Mouse (Mus musculus) thymus, postnatal 10 days (tissue): Measurements from ENCODE around the gene Notch2.

Experiments used
- DNase-seq, 2 experiments: peaks; one replicate each; pipeline ENCODE4 v3.0.0; 2021; ENCODE audit warnings: low spot score in 2 of 2

Notch2 gene

DNA sequence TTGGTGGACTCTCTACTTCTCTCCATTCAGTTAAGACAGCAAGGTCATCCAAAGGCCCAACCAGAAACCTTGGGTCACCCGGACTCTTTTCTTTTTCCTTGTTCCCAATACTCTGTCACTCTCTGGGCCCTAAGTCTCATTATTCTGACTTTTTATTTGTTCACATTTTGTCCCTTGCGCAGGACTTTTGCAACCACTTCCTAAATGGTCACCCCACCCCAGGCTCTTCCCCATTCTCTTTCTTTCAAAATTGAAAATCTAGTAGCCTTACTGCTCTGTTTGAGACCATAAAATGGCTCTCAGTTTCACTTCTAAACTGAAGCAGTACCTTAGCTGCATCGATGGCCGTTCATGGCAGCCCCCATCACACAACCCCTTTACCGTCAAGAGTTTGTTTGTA, 18.5 kb upstream of the Notch2 start:
- DNase-seq: no peak

GRCm38 (mm10) chr3:97998349-97998748, 15.0 kb upstream of the Notch2 start:
- DNase-seq: no peak

DNA sequence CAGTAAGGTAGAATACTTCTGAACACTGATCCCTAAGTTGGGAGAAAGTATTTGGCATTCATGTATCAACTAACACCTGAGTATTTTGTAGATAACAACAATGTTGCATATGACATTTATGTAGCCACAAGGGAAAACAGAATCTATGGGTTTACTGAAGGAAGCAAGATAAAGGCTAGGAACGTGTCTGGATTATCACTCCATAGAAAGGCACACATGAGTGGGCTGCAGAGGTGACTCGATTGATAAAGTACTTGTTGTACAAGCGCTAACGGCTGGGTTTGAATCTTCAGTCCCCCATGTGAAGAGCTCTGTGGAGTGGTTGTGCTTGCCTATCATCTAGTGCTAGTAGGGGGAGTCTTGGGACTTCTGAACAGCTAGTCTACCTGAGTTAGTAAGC, 9.8 kb upstream of the Notch2 start:
- DNase-seq: no peak

- DNase-seq: no peak
Measured at GRCm38 (mm10) chr3:98004231-98004630, 9.1 kb upstream of the Notch2 start.

DNA sequence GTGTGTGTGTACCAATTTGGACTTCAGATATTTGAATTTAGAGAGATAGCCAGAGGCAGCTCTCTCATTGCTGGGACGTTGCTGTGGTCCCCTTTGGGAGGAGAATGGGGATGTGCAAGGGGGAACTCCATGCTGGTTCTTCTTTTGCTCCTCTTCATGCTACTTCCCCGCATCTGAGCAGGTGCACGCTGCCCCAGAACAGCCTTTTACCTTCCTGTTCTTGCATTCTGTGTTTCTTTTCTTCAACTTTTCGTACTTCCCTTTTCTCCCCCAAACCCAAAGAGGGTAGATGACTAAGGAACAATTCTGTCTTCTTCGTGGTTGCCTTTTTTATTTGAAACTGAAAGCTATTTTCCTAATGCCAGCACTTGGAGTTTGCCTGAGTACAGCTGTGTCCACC, 8.0 kb upstream of the Notch2 start:
- no peak for DNase-seq

- DNase-seq: no peak
Measured at GRCm38 (mm10) chr3:98006046-98006691, 7.2 kb upstream of the Notch2 start.

- DNase-seq: no peak
Measured at GRCm38 (mm10) chr3:98006973-98007372, 6.4 kb upstream of the Notch2 start.

- DNase-seq: no peak
Measured at GRCm38 (mm10) chr3:98008143-98008542, 5.2 kb upstream of the Notch2 start.

DNA sequence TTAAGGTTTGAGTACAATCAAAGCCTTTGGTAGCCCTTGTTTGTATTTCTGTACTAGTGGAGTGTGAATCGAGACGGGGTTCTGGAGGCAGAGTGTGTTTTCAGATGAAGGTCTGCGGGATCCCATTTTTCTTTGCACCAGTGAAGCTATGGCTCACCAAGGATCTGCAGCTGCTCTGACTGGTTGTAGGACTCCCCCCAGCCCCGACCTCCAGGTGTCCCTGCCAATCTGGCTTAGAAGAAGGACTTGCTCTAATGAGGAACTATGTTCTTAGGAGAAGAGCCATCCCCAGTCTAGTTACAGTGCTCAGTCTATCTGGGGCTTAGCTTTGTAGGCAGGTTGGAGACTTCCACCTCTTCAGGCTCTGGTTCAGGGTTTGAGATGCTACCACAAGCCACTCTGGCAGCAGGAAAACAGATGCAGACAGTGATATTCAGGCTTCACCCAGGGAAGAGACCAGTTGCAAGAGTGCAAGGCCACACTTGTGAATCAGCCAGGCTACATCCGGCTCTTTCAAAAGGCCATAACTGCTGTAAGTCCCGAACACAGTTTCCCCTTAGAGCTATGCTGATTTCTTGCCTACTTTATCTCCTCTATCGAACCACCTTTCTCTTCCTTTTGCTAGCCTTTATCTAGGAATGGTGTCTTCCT, 4.0 kb upstream of the Notch2 start:
- DNase-seq: no peak

GRCm38 (mm10) chr3:98013086-98013400, 284 bp upstream of the Notch2 start:
- DNase-seq: no peak

- DNase-seq: no peak
Measured at GRCm38 (mm10) chr3:98015205-98016171, 2.2 kb downstream of the Notch2 start.

- no peak for DNase-seq
Measured at GRCm38 (mm10) chr3:98016901-98017591, 3.7 kb downstream of the Notch2 start.

- no peak for DNase-seq
Measured at GRCm38 (mm10) chr3:98018187-98018586, 4.9 kb downstream of the Notch2 start.

DNA sequence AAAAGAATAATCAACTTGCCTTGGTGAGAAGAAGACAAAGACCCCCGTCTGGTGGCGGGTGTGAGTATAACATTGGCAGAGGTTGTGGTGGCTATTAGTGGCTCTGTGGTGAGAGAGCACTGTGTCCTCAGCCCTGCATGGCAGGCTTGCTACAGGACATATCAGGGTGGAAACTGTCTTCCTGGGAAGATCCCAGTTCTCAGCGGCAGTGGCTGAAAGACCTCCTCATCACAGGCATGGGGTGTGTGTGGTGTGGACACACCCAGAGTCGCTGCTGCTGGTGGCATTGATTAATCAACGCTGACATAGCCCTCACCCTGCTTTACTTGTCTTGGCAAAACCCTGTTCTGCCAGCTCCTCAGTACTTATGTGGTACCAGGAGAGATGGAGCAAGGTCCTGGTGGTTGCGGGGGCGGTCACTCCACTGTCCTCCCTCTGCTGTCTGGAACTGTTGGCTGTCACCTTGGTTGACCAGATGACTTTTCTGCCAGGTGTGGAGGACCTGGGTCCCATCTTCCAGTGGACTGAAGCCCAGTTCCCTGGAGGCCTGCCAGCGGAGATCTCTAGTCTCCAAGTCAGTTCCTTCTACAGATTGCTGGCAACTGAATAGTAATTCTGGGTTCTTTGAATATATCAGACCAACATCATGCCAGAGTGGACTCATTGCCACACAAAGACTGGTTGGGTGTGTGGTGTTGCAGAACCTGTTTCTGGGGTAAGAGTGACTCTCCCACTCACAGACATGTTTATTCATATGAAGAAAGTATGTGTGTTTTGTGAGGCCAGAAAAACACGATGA, 7.3 kb downstream of the Notch2 start:
- DNase-seq: no peak

DNA sequence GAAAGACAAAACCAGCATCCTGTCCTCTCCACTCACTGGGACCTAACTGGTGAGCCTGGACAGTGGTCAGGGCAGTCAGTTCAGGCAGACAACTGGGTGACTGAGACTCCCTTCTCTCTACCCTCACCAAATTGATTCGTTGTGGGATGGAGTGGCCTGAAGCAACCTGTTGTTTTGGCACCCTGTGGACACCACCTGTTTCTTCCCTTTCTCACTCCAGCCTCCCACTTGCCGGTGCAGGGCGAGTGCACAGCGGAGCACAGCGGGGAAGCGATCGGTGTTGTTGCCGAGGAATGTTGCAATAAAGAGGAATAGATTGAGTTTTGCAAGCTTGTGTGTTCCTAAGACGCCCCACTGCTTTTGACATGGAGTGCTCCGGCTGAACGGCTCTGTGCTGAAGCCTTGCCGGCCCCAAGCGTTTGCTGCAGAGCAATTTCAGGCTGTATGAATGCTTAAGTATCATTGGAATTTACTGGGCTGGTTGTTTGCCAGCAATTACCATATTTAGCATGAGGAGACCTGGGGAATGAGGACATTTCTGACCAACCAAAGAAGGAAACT, 11.0 kb downstream of the Notch2 start:
- DNase-seq: no peak

GRCm38 (mm10) chr3:98025521-98025920, 12.2 kb downstream of the Notch2 start:
- no peak for DNase-seq

GRCm38 (mm10) chr3:98025921-98026880, 12.9 kb downstream of the Notch2 start:
- no peak for DNase-seq

GRCm38 (mm10) chr3:98027371-98027774, 14.0 kb downstream of the Notch2 start:
- DNase-seq: no peak

DNA sequence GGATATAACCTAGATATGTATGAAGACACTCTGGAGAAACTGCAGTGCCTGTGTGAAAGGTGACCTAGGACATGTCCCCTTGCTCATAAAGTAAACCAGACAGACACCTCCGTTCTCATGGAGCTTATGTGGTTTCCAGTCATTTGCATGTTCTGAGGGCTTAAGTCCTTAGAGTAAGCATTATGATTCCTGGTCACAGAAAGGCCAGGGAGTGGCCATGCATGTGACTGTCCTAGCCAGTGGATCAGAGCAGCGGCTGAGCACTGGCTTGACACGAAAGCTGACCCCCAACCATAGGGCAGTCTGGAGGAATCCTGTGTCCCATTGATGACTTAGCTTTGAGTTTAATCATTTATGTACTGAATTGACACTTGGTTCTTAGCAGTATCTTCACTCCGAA, 14.7 kb downstream of the Notch2 start:
- DNase-seq: no peak

GRCm38 (mm10) chr3:98028936-98029335, 15.6 kb downstream of the Notch2 start:
- DNase-seq: no peak
